Mouse (Mus musculus) adrenal gland, postnatal 36 days (tissue): ENCODE results near the gene Trmt6. TPM values are rescaled to one million over a fixed set of nuclear protein-coding genes. Genes with fewer than 3 reads are reported as not detected.

Experiments
- total RNA-seq, 2 experiments: library from RNA; stranded (reverse); gene quantifications; 2 replicates each; pipeline ENCODE4 v1.2.3; 2021

The Trmt6 gene
- total RNA-seq, 2 experiments from 2014 or later, result 19.1 to 26.0 TPM

Other genes starting within 250 kb of the Trmt6 start
- 10 to 100 TPM; 19.5 to 57.4 TPM for gene Gpcpd1, start 228.3 kb downstream of the Trmt6 start, total RNA-seq
- gene Shld1, start 129.1 kb downstream of the Trmt6 start, total RNA-seq, result 10 to 100 TPM in 1 of 2 experiments, 1 to 10 TPM in 1; 7.7 to 12.8 TPM
- 1,000 to 10,000 TPM; 1,300 to 1,603 TPM for gene Chgb, start 34.8 kb downstream of the Trmt6 start, total RNA-seq
- 1 to 10 TPM; 3.4 to 4.7 TPM for gene Mcm8, start 86 bp upstream of the Trmt6 start, total RNA-seq
- 100 to 1,000 TPM; 103 to 125 TPM for gene Crls1, start 30.6 kb upstream of the Trmt6 start, total RNA-seq
- gene Lrrn4, start 64.8 kb upstream of the Trmt6 start, total RNA-seq, result 1 to 10 TPM; 3.2 to 3.8 TPM
- gene Fermt1, start 129.9 kb upstream of the Trmt6 start, total RNA-seq, result not detected